Mouse (Mus musculus): ENCODE measurements around the gene Rgs12.

Gene Rgs12

DNA sequence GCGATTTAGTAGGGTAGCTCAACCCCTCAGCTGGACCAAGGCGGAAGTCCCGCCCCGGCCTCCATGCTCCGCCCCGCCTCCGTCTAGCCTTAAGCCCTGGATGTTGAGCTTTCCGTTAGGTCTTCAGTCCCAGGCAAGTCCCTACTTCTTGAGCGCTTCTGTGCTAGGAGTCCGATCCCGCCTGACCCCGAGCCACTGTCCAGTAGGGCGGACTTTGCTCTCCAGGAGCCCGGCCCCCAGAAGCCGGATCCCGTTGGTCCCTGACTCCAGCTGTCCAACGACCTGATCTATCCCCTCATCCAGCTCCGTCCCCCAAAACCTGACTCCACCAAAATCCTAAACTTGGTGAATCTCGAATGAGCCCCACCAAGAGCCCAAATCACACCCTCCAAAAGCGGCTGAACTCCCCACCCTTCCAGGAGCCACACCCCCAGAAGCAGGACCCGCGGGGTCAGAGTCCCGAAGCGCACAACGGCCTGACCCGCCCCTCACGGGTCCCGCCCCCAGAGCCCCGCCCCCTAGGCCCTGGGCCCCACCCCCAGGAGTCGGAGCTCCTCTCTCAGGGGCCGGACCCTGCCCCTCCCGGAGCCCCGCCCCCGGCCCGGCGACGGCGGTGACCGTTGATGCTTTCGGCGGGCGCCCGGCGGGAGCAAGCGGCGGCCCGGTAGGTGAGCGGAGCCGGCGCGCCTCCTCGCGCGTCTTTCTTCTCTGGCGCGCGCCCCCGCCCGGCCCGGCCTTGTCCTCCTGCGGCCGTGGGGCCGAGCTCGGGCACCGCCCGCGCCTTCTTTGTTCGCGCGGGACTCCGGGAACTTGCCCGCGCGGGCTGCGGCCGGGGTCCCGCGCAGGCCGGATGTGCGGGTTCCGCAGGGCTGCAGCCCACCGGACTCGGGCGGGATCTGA, at the start of gene Rgs12:
Rgs12 (plus strand) TSS at position 585 of the 900 bp plus-strand sequence.
- peak; percentile 67 to 76 for DNase-seq (ENCODE audit: low spot score in 2 of 2)

- DNase-seq (ENCODE audit: low spot score in 2 of 2) = peak in 1 of 2 experiments; percentile 59
Observed at GRCm38 (mm10) chr5:34899787-34900469, 49.3 kb upstream of the Rgs12 start.

- DNase-seq (ENCODE audit: low spot score in 2 of 2) = no peak
Observed at GRCm38 (mm10) chr5:34902371-34902770, 46.9 kb upstream of the Rgs12 start.

- peak; percentile 78 to 80 for DNase-seq (ENCODE audit: low spot score in 2 of 2)
Observed at GRCm38 (mm10) chr5:34902811-34903385, 46.3 kb upstream of the Rgs12 start.

DNA sequence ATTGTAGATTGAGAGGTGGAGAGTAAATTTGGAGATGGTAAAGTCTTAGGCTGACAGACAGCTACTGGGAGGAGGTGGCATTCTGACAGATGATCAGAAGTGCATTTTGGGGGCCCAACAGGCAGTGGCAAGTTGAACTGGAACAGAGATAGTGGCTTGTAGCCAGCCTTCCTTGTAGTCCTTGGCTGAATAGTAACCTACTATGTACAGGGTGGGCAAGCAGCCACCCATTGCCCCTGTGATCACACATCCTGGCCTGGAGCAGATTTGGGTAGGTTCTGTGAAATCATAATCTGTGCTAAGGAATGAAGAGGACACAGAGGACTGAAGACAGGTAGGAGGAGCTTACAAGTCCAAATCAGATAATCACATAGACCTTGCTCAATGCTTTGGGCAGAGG, 44.8 kb upstream of the Rgs12 start:
- no peak for DNase-seq (ENCODE audit: low spot score in 2 of 2)

DNA sequence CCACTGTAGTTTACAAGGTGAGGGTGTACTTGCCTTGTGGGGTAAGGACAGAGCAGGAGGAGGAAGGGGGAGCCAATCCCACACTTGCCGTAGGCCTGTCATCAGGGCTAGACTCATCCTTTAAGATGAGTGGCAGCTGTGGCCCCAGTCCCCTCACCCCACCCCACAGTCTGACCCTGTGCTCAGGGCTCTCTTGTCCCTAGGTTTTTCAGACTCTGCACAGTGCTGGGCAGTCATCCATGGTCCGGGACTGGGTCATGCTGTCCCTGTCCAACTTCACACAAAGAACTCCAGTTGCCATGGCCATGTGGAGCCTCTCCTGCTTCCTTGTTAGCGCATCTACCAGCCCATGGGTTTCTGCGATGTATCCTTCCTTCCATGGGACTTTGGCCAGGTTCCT, 42.0 kb upstream of the Rgs12 start:
- no peak for DNase-seq (ENCODE audit: low spot score in 2 of 2)

DNA sequence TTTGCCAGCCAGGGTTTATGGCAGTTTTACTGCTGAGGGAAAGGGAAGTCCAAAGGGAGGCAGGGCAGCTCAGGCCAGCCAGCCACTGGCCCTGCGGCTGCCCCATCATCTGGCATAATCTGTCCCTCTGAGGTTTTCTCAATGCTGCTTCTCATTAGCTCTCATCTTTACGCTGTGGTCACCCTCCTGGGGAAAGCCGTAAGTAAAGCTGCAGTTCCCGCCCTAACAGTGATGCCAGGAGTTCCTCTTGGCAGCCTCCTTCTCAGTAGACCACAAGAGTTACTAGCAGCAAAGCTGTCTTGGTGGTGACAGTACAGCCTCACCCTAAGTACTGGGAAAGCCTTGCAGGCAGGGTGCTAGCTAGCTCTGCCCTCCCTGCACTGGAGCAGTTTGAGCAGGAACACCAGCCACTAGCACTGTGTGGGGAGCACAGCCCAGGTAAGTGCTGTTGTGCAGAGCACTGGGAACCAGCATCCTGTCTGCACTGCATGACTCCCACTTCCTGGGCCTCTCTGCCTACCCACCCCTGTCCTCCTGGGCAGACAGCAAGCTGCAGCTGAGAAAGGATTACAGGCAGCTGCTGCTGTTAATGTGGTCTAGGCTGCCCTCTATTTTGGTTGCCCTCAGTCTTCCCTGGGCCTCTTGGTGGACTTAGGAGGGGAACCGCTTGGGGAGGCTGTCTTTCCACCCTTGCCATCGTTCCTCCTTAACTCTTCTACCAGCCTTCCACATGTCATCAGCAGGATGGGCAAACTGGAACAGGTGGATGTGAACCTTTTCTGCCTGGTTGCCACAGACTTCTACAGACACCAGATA, 41.1 kb upstream of the Rgs12 start, which contains the start of gene Msantd1:
Msantd1 (plus strand) TSS at position 103 of the 816 bp plus-strand sequence.
- DNase-seq (ENCODE audit: low spot score in 2 of 2) = no peak

- no peak for DNase-seq (ENCODE audit: low spot score in 2 of 2)
Observed at GRCm38 (mm10) chr5:34908726-34909633, 40.3 kb upstream of the Rgs12 start.

DNA sequence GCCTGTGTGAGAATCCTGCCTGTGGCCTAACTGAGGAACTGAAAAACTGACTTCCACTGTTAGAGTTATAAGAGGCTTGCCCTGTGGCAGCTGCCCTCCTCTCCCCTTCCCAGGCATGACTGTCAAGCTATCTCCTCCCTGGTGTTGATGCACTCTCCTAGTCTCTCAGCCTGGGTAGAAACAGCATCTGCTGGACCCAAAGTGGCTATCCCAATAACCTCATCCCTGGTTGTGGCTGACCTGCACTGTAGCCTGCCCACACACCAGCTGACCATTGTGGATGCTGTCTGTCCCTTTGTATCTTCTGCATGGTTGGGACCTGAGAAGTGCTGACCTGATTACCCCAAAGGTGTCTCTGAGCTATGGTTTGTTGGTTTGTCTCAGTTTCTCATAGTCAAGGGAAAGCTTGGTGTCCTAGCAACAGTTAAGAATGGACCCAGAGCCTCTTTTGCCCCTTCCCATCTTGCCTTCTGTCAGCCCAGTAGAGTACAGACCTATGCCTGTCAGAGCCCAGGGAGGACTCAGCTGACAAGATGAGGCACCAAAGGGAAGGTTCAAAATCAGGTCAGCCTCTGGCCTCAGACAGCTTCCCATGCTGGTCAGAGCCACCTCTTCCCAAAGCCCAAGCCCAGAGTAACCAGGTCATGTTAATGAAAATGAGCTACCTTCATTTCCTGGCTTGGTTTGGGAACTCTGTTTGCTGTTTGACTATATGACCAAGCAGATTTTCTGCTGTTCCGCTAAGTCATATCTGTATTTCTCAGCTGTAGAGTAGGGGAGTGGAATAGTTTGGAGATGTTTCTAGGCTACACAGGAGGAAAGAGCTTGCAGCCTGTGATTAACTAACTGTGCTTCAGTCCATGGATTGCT, 39.4 kb upstream of the Rgs12 start:
- DNase-seq (ENCODE audit: low spot score in 2 of 2) = no peak

- DNase-seq (ENCODE audit: low spot score in 2 of 2) = no peak
Observed at GRCm38 (mm10) chr5:34910504-34910815, 38.8 kb upstream of the Rgs12 start.

GRCm38 (mm10) chr5:34915801-34916200, 33.4 kb upstream of the Rgs12 start:
- DNase-seq (ENCODE audit: low spot score in 2 of 2) = peak; percentile 88

DNA sequence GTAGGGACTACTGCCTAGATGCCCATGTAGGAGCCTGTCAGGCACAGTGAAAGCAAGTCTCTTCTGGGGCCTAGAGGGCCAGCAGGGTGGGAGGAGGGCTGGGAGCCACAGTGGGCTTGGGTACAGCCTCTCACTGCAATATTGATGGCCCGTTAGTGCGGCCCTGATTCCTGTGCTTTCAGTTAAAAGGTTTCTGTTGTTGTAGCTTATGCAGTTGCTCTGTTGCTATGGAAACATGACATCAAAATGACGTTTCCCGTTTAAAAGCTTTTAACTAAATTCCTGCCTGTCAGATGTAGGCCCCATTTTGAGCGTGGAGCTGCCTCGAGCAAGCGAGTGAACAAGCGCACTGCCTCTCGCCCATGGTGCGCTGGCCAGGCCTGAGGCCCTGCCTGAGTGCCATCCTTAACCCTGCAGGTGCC, 32.0 kb upstream of the Rgs12 start:
- peak; percentile 54 to 69 for DNase-seq (ENCODE audit: low spot score in 2 of 2)

DNA sequence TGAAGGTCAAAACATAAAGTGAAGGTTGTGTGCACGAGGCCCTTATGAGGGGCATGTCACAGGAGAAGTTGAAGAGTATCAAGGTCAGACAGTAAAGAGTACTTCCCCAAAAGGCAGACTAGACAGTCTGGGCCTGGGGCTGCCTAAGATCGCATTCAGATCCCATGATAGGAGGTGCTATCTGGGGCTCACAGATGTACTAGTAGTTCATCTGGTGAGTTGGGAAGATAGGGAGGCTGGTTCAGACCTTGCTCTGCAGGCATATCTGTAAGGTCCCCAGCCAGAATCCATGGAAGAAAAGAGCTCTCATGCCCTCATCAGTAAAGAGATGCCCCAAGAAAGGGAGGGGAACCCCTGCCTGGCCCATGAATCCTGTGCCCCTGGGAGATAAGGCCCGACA, 30.5 kb upstream of the Rgs12 start:
- DNase-seq (ENCODE audit: low spot score in 2 of 2) = no peak

DNA sequence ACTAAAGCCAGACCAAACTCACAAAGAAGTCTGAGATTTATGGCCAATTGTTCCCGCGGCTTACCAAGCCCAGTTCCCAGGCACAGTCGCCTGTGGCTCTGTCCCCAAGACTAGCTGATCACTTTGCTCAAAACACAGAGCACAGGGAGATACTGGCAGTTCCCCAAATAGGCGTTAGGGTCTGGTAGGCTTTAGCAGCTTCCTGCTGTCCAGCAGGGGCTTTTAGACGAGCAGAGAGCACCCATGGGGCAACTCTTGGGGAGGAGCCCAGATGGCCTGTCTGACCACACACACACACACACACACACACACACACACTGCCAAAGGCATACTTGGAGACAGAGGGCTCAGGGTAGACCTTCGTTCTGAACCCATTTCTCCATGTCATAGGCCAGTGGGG, 26.7 kb upstream of the Rgs12 start:
- no peak for DNase-seq (ENCODE audit: low spot score in 2 of 2)

DNA sequence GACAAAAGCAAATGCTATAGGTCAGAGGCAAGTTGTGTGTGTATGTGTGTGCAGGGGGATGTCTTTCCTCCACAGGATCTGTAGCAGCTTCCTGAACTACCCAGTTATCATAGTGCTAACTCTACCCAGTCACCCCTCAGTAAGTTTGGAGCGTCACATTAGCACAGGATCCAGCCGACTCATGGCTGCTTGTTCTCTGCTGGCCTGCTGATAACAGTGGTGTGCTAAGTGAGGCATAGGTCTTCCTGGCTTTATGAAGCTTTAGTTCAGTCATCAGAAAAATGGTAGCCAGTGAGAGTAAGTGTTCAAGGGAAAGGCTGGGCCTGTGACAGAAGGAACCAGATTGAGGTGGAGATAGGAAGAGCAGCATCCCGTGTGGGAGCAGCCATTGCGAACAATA, 25.3 kb upstream of the Rgs12 start:
- DNase-seq (ENCODE audit: low spot score in 2 of 2) = no peak

- DNase-seq (ENCODE audit: low spot score in 2 of 2) = no peak
Observed at GRCm38 (mm10) chr5:34924519-34924918, 24.7 kb upstream of the Rgs12 start.

DNA sequence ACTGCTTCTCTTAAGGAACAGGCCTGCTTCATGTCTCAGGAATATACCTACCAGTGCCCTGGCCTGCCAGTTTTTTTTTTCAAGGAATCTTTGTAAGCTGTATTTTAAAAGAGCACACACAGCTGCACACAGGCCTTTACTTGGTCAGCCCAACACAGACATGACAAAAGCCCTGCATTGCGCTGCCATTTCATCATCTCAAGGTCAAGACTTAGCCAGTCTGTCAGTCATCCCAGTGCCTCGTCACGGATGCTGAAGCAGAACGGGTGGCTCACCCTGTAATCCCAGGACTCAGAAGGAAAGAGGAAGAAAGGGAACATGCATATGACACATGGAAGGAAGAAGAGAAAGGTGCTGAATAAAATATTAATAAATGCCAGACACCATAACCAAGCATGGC, 21.6 kb upstream of the Rgs12 start:
- no peak for DNase-seq (ENCODE audit: low spot score in 2 of 2)

GRCm38 (mm10) chr5:34930151-34930975, 18.9 kb upstream of the Rgs12 start:
- DNase-seq (ENCODE audit: low spot score in 2 of 2) = no peak

DNA sequence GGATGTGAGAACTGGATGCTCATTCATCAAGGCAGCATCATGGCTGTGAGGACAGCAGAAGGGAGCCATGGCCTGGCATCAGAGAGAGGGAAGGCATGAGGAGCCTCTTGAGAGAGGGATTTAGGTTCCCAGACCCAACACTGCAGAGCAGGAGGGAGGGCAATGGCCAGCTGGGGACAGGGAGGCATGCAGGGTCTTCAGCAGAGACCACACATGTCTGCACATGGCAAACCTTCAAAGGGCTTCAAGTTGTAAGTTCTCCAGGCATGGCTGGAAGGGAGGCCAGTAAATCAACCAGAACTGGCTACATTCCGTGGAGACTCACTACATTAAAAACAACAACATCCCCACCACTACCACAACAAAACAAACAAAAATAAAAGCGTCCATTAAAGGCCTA, 18.2 kb upstream of the Rgs12 start:
- DNase-seq (ENCODE audit: low spot score in 2 of 2) = no peak
